Mouse (Mus musculus) spleen, adult 2 months (tissue): Measurements from ENCODE around the gene Kiss1r.

Experiments used
- CTCF ChIP-seq: fragments of 200-500 bp; IDR thresholded peaks from 2 replicates; pipeline ENCODE4 v1.5.1; 2011; ENCODE audit warnings: mild to moderate bottlenecking, inconsistent platforms; ENCODE audit not compliant: insufficient read depth, insufficient read length, insufficient replicate concordance; ENCODE audit errors: extremely low read depth
- POLR2A ChIP-seq: fragments of 200-500 bp; IDR thresholded peaks from 2 replicates; pipeline ENCODE4 v1.6.1; 2011; ENCODE audit warnings: low read depth, low read length, inconsistent platforms

DNA sequence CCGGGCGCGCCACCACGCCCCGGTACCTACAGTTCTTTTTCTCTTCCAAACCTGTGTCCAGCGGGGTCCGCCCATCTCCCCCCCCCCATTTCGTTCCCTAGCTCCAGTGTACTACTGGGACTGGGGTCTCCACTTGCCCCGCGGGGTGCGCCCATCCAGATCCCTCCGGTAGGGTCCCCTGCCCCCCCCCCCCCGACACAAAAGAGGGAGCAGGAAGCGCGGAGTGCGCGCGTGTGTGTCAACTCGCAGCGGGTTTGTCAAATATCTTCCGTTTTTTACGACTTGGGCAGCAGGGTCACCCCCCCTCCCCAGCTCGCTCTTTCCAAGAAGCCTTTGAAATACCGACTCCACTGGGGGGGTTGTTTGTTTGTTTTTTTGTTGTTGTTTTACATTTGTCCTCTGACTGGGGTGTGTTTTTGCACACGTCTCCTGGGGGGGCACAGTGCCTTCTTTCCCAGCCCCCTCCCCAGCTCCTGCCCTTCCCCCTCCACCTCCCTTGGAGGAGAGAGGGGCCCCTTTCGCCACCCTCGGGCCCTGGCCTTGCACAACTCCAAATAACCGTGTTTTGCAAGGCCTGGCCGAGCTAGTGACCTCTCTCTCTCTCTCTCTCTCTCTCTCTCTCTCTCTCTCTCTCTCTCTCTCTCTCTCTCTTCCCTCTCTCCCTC, 11.4 kb downstream of the Kiss1r start:
- TF ChIP-seq POLR2A, result no peak
- no peak for TF ChIP-seq CTCF
